Mouse (Mus musculus) ES-Bruce4 (cell line): ENCODE measurements around the gene Rbsn.

Experiments
- CTCF ChIP-seq: IDR thresholded peaks from one replicate; pipeline ENCODE4 v1.8.1; 2011; ENCODE audit warnings: low read depth, low read length
- EP300 ChIP-seq: IDR thresholded peaks from 2 replicates; pipeline ENCODE4 v1.6.1; 2011; ENCODE audit warnings: low read depth, low read length; ENCODE audit not compliant: insufficient read depth
- POLR2A ChIP-seq: IDR thresholded peaks from one replicate; pipeline ENCODE4 v1.8.1; 2011; ENCODE audit warnings: low read length; ENCODE audit not compliant: insufficient read depth

DNA sequence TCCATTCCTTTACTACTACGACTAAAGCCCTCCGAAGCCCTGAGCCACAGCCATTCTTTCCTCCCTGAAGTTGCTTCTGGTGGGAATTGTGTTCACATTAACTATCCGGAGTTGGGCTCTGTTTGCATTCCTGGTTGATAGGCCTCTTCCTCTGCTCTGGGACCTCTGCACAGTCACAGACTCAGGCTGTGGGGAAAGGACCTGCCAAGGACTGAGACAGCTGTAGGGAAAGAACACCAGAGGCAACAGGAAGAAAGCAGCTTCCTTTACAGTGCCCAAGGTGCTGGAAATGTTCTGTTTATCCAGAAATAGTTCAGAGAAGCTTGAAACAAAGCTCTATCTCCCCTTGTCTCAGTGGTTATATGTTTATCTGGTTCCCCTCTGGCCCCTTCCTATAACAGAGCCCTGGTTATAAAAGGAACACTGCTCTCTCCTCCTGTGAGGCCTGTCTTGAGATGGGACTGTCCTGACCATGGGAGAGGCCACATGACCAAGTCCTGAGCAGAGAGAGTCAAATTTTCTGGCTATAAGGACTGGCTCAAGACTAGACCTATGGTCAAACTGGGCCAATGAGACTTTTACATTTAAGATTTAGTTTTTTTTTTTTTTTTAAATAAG is 38.6 kb upstream of the Rbsn start:
- no peak for TF ChIP-seq POLR2A
- no peak for TF ChIP-seq CTCF
- no peak for TF ChIP-seq EP300
